Mouse (Mus musculus) embryonic facial prominence, embryonic 11.5 days (tissue): ENCODE data around the gene Pard3b. TPM values are rescaled to one million over a fixed set of nuclear protein-coding genes. Genes with fewer than 3 reads are reported as not detected.

Experiments used
- ATAC-seq: fragments of 200-750 bp; cut with Nextera tagmentation; replicated peaks from 2 replicates; pipeline ENCODE4 v1.8.0; 2017; ENCODE audit warnings: low read depth; ENCODE audit not compliant: insufficient number of reproducible peaks, low FRiP score, low TSS enrichment
- DNase-seq: peaks from one replicate; pipeline ENCODE4 v3.0.0-alpha.2; 2015; ENCODE audit warnings: low spot score
- H3K27ac ChIP-seq: fragments of 300-500 bp; sonication (generic); replicated peaks from 2 replicates; pipeline ENCODE4 v1.5.1; 2014; ENCODE audit warnings: mild to moderate bottlenecking, low read depth, low read length, control low read depth
- H3K27me3 ChIP-seq: fragments of 300-500 bp; sonication (generic); 2 replicates; pipeline ENCODE4 v1.6.1; 2014; ENCODE audit warnings: mild to moderate bottlenecking, low read length, moderate library complexity, mixed read lengths; ENCODE audit not compliant: control insufficient read depth, insufficient read depth
- H3K36me3 ChIP-seq: fragments of 300-500 bp; sonication (generic); replicated peaks from 2 replicates; pipeline ENCODE4 v1.6.1; 2014; ENCODE audit warnings: low read depth, mild to moderate bottlenecking, low read length, moderate library complexity, mixed read lengths; ENCODE audit not compliant: control insufficient read depth, insufficient read depth
- H3K4me1 ChIP-seq: fragments of 300-500 bp; sonication (generic); 2 replicates; pipeline ENCODE4 v1.6.1; 2014; ENCODE audit warnings: low read length, mixed read lengths; ENCODE audit not compliant: control insufficient read depth, insufficient read depth
- H3K4me2 ChIP-seq: fragments of 300-500 bp; sonication (generic); 2 replicates; pipeline ENCODE4 v1.6.1; 2014; ENCODE audit warnings: low read depth, mild to moderate bottlenecking, control low read depth, low read length, moderate library complexity
- H3K4me3 ChIP-seq: fragments of 300-500 bp; sonication (generic); 2 replicates; pipeline ENCODE4 v1.5.1; 2014; ENCODE audit warnings: low read depth, low read length, control low read depth
- H3K9ac ChIP-seq: fragments of 300-500 bp; sonication (generic); replicated peaks from 2 replicates; pipeline ENCODE4 v1.6.1; 2014; ENCODE audit warnings: mild to moderate bottlenecking, control low read depth, low read length
- H3K9me3 ChIP-seq: fragments of 300-500 bp; sonication (generic); replicated peaks from 2 replicates; pipeline ENCODE4 v1.6.1; 2016; ENCODE audit warnings: mild to moderate bottlenecking, low read length, inconsistent platforms, mixed read lengths; ENCODE audit not compliant: control insufficient read depth
- WGBS: fragments of 180-500 bp; shearing (Covaris S2); extraction: QIAGEN DNeasy Blood & Tissue Kit; methylation state at CpG from one replicate; pipeline ENCODE4 v1.1.7; 2014; 5-methylcytosine and 5-hydroxymethylcytosine counted together
- polyA plus RNA-seq: library from polyadenylated mRNA; unstranded; fragments of >200 nt; fragmentation: Nextera tagmentation; extraction: Ambion mirVana; gene quantifications from 2 replicates; pipeline ENCODE4 v1.2.1, GENCODE M21; 2014

The Pard3b gene
- polyA plus RNA-seq, 1 experiment from 2014 or later = 7.7 TPM

GRCm38 (mm10) chr1:61651454-61652271 is 13.0 kb downstream of the Pard3b start:
- H3K4me1 ChIP-seq = no peaks in the 10 kb centered on the region
- WGBS = 72% methylated on average over 1 of the region's 1 CpGs
- no peak overlapping the region for H3K27ac ChIP-seq
- DNase-seq (no peak), ATAC-seq (no peak)
- no peak overlapping the region for H3K9ac ChIP-seq
- H3K36me3 ChIP-seq = no peaks in the 10 kb centered on the region
- H3K4me2 ChIP-seq = no peak overlapping the region
- H3K27me3 ChIP-seq = no peaks in the 10 kb centered on the region
- H3K9me3 ChIP-seq = no peaks in the 10 kb centered on the region
- H3K4me3 ChIP-seq = no peak overlapping the region

GRCm38 (mm10) chr1:61657760-61658159 is 19.1 kb downstream of the Pard3b start:
- Histone ChIP-seq H3K9ac (no peak overlapping the region), H3K4me3 (no peak overlapping the region), H3K27ac (no peak overlapping the region), H3K4me2 (no peak overlapping the region), H3K36me3 (no peaks in the 10 kb centered on the region), H3K9me3 (no peaks in the 10 kb centered on the region), H3K4me1 (no peaks in the 10 kb centered on the region), H3K27me3 (no peaks in the 10 kb centered on the region)
- ATAC-seq = no peak
- 94% methylated on average over 3 of the region's 3 CpGs for WGBS
- DNase-seq = no peak

GRCm38 (mm10) chr1:61659931-61660330 is 21.3 kb downstream of the Pard3b start:
- DNase-seq (no peak), ATAC-seq (no peak)
- H3K4me2 ChIP-seq = no peak overlapping the region
- H3K36me3 ChIP-seq = no peaks in the 10 kb centered on the region
- no peaks in the 10 kb centered on the region for H3K9me3 ChIP-seq
- no peak overlapping the region for H3K9ac ChIP-seq
- H3K4me3 ChIP-seq = no peak overlapping the region
- 82% methylated on average over 3 of the region's 3 CpGs for WGBS
- no peaks in the 10 kb centered on the region for H3K4me1 ChIP-seq
- H3K27ac ChIP-seq = no peak overlapping the region
- no peaks in the 10 kb centered on the region for H3K27me3 ChIP-seq

- Histone ChIP-seq H3K4me2 (no peak overlapping the region), H3K36me3 (no peaks in the 10 kb centered on the region), H3K27ac (no peak overlapping the region), H3K4me1 (no peaks in the 10 kb centered on the region), H3K4me3 (no peak overlapping the region), H3K27me3 (no peaks in the 10 kb centered on the region), H3K9me3 (no peaks in the 10 kb centered on the region), H3K9ac (no peak overlapping the region)
- peak; percentile 33 for DNase-seq
- ATAC-seq = no peak
- WGBS = 39% methylated on average over 8 of the region's 8 CpGs
Measured at GRCm38 (mm10) chr1:61685221-61685814, 46.7 kb downstream of the Pard3b start.

GRCm38 (mm10) chr1:61685921-61686320 is 47.3 kb downstream of the Pard3b start:
- no peak overlapping the region for H3K4me2 ChIP-seq
- H3K27me3 ChIP-seq = no peaks in the 10 kb centered on the region
- H3K9ac ChIP-seq = no peak overlapping the region
- WGBS = 64% methylated on average over 1 of the region's 1 CpGs
- H3K9me3 ChIP-seq = no peaks in the 10 kb centered on the region
- ATAC-seq (no peak), DNase-seq (no peak)
- no peak overlapping the region for H3K27ac ChIP-seq
- H3K4me1 ChIP-seq = no peaks in the 10 kb centered on the region
- no peak overlapping the region for H3K4me3 ChIP-seq
- no peaks in the 10 kb centered on the region for H3K36me3 ChIP-seq

- Histone ChIP-seq H3K4me3 (no peak overlapping the region), H3K9me3 (no peaks in the 10 kb centered on the region), H3K9ac (no peak overlapping the region), H3K27ac (no peak overlapping the region), H3K4me1 (no peaks in the 10 kb centered on the region), H3K36me3 (no peaks in the 10 kb centered on the region), H3K4me2 (no peak overlapping the region), H3K27me3 (no peaks in the 10 kb centered on the region)
- DNase-seq = peak; percentile 57
- 32% methylated on average over 3 of the region's 3 CpGs for WGBS
- ATAC-seq = no peak
Measured at GRCm38 (mm10) chr1:61688301-61688700, 49.7 kb downstream of the Pard3b start.

GRCm38 (mm10) chr1:61698462-61699218 is 60.0 kb downstream of the Pard3b start:
- H3K4me1 ChIP-seq = no peaks in the 10 kb centered on the region
- no peaks in the 10 kb centered on the region for H3K27me3 ChIP-seq
- DNase-seq (no peak), ATAC-seq (no peak)
- H3K4me2 ChIP-seq = no peak overlapping the region
- 82% methylated on average over 10 of the region's 10 CpGs for WGBS
- H3K9me3 ChIP-seq = no peaks in the 10 kb centered on the region
- H3K9ac ChIP-seq = no peak overlapping the region
- H3K4me3 ChIP-seq = no peak overlapping the region
- H3K27ac ChIP-seq = no peak overlapping the region
- H3K36me3 ChIP-seq = no peaks in the 10 kb centered on the region

GRCm38 (mm10) chr1:61709812-61710211 is 71.2 kb downstream of the Pard3b start:
- no peak overlapping the region for H3K9ac ChIP-seq
- WGBS = 74% methylated on average over 1 of the region's 1 CpGs
- H3K36me3 ChIP-seq = no peaks in the 10 kb centered on the region
- ATAC-seq = no peak
- no peaks in the 10 kb centered on the region for H3K4me1 ChIP-seq
- H3K9me3 ChIP-seq = no peaks in the 10 kb centered on the region
- DNase-seq = no peak
- H3K4me3 ChIP-seq = no peak overlapping the region
- no peaks in the 10 kb centered on the region for H3K27me3 ChIP-seq
- no peak overlapping the region for H3K4me2 ChIP-seq
- no peak overlapping the region for H3K27ac ChIP-seq
